Mouse (Mus musculus) embryo, embryonic 9.5 days (tissue): ENCODE results near the gene Mok.

Experiments
- DNase-seq: peaks from one replicate; pipeline ENCODE4 v3.0.0-alpha.2; 2017; ENCODE audit errors: extremely low spot score

Gene Mok

DNA sequence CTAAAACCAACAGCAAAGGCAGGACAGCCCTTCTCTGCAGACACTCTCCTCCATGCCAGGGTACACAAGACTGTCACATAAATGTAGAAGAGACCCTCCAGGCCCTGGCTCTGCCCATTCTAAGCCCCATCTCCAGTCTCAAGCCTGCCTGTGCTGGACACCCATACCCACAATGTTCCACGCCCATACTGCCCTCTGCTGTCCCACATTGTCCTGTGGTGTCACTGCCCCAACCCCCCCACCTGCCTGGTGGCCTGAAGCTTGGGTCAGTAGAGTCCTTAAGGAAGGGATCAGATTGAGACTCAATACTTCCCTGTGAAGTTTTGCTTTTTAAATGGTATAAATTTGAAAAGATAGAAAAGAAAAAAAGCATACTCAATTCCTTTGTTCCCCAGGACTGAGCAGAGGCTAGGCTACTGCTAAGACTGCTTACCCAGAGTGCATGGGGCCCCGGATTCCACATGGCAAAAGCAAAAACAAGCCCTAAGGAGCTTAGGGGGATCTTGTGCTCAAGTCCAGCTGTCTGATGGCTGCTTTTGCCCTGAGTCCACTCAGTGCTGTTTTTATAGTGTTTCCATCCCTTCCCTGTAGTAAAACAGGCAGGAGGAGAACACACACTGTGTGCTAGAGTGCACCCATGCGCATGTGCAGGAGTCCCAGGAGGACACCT is 34.3 kb downstream of the Mok start:
- no peak for DNase-seq

DNA sequence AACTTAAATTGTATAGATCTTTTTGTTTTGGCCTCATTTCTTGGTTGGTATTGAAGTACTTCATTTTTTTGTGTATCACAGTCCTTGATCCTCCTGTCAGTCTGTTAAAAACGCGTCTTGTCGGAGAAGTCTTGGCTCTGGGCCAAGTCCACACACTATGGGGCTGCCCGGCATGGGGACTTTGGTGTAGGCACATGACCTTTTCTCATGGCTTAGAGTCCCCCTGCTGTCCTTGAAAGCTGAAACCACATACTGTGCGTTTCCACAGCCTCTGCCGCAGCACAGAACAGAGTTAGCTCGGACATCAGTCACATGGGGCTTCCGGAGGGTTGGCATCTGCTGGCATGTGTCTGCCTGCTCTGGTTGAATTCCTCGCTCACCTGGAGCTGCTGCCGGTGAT is 36.5 kb downstream of the Mok start:
- DNase-seq, result no peak

DNA sequence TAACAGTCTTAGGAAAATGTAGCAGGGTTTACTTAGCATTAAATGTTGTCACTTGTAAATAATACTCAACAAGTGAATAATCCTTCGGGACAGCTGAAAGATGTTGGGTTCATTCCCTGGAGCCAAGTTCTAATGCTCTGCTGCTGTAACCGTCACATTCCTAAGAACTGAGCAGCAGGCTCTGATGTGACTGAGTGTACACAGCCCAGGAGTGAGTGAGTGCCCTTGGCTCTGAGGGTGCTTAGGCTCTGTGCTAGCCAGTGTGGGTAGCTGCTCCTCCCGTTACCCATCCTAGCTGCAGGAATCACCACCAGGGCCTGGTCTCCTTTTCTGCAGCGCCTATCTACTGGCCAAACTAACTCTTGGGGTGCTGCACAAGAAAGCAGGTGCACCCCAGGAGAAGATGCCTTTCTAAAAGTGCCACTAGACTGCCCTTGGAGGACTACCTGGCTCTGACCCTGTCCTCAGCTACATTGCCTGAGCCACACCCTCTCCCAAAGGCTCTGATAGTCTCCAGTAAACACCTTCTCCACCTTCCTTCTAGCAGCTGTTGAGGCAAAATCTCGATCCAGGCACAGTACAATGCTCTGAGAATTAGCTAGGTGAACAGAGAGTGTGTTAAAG is 38.0 kb downstream of the Mok start:
- no peak for DNase-seq

DNA sequence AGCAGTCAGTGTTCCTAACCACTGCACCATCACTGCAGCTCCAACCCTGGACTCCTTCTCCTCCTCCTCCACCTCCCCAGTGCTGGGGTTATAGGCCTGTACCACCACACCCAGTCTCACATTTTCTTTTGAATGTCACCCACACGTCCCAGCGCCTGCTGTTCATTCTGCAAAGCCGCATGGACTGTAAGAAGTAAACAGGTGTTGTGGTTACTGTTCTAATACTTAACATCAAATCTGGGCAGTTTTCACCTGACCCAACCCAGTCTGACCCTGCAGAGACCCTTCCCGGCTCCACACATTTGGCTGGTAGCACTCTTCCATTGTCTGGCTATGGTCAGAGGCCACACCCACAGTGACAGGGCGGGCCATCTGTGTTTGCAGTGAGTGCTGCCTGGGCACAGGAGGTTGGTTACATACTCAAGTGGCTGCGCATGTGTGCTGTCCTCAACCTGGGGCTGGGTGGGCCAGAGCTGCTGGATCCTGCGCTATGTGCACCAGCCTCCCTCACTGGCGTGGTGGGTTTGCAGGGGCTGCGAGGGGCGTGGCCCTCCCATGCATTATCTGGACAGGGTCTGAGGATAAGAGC is 38.8 kb downstream of the Mok start:
- DNase-seq, result no peak

DNA sequence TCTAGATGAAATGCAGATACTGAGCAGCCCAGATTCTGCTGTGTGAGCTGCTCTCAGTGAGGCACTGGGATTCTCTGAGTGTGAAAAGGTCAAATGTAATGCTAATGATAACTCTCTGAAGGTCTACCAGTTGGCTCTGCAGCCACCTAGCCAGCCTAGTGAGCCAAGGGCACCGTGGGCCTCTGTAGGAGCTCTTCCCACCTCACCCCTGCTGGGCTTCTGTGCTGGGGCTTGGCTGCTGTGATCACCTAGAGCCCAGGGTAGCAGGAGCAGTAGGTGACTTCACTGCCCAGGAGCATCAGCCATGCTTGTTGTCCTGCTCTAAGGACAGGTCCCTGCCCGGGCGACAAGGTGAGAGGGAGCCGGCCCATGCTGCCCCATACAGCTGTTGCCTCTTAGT is 41.5 kb downstream of the Mok start:
- no peak for DNase-seq

DNA sequence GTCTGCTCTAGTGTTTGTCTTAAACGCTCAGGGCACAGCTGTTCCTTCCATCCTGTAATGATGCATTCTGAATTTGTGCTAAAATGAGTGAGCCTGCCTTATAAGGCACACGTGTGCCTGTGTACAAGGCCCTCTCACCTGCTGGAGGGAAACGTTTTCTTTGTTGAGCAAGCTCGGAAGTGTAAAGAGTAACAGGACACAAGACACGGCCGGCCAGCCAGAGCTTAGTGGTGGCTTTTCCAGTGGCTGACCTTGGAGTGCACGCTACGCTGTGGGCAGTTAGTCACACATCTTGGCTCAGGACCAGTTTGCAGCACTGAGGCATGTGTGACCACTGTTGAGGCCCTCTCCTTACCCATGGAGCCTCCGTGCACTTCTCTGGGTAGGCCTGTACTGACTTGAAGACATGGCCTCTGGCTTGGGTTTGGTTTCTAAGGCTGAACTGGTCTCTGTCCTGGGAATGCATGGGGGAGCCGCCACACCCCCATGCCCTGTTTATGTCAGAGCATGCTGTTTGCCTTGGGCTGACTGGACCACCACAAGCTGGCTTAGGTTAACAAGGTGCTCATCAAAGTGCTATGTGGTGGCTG is 42.8 kb downstream of the Mok start:
- DNase-seq, result no peak

DNA sequence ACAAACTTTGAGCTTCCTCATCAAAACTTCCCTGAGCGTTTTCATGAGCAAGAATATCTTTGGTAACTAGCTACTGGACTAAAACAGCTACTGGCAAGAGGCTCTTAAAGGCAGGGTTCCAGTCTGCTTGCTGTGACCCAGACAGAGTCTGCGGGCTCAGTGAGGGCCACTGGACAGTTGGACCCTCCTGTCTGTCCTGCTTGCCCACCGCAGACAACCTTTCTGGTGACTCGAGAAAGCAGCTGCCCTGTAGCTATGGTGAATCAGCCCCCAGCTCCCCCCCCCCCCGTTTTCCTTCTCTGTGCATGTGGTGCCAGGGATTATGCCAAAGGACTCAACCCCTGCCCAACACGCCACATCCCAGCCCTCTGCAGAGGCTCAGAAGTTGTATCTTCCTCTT is 43.5 kb downstream of the Mok start:
- no peak for DNase-seq

DNA sequence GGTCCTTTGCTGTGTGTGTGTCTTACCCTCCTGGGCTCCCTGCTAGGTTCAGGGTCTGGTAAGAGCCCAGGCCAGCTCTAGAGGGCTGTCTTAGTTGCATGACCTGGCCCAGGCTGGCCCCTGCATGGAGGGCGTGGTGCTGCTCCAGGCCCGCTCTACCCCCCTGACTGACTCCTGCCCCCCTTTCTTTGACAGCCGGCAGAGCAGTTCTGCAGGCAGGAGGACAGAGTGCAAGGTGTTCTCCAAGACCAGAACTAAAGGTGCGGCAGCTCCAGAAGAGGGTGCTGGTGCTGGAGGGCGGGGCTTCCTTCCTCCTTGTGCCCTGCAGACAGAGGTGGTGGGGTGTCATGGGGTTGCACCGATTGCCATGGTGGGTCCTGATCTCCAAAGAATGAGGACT is 44.0 kb downstream of the Mok start:
- DNase-seq, result no peak

DNA sequence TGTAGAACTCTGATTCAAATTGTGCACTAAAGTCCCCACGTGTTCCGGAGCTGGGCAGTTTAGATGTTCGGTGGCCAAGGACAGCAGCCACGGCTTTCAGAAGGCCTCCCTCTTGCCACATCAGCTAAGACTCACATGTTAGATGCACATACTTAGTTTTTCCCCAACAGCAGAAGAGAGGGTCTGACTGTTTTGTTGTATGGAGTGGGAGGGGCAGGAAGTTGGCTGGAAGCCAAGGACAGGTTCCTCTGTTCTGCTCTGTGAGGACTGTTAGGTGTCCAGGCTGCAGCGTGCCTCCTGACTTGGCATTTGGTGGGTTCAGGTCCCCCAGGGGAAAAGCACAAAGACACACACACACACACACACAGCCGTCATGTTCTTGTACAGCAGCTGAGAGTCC is 45.7 kb downstream of the Mok start:
- no peak for DNase-seq

DNA sequence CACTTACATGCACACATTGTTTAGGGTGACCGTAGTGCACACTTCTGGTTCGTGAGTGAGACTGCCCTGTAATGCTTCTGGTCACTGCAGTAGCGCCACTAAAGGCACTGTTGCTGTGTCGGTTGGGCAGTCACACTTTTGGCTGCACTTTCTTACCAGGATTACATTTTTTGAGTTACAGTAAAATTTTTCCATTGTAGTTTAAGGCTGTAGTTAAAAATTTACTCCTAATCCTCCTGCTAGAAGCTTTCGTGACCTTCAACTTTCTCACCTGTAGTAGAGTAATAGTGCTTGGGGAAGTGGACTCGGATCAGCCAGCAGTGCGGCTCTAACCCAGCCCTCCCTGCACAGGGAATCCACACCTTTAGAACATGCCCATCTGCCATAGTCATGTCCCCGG is 49.7 kb downstream of the Mok start:
- DNase-seq, result no peak

DNA sequence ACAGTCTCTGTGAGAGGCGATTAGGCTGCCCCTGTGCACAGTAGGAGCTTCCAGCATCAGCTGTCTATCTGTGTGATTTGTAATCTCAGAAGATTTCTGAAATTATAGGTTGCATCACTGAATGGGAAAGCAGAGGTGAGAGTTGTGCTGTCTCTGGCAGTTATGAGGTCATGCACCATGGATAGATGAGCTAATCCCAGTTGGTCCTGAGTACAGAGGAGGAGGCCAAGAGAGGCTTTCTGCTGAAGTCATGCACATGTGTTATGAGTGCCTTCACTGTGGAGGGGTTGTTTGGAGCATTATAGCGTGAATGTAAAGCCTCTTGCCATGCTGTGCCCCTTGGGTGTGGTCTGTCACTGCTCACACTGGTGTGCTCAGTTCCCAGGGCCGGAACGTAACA is 50.2 kb downstream of the Mok start:
- no peak for DNase-seq

DNA sequence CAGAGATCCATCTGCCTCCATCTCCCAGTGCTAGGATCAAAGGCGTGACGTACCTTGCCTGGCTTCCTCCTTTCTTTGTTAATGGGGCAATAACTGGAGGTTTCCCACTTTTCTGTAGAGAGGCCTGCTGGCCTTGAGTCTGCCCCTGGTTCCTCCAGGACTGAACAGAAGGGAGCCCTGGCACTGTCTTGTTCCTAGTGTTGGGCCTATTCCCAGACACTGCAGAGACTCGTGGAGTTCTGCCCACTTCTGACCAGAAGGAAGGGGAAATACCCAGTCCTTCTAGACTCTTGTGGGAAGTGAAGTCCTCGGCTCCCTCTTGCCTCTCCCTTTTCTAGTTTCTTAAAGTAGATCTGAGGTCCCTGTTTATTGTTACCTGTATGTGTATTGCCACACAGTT is 54.5 kb downstream of the Mok start:
- DNase-seq, result no peak

DNA sequence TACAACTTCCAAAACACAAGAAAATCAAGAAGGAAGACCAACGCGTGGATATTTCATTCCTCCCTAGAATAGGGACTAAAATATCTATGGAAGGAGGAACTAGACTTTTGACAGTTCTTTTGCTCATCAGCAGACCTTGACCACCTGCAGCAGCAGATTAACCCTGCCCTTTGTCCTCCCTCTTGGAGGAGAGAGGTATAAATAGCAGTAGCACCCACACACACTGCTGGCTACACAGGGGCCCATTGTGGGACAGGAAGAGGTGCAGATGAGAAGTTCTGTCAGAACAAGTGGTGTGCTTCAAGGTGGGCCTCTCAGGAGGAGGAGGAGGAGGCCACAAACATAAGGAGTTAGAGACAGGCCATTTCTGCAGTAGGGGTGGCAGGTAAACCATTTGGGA is 56.5 kb downstream of the Mok start:
- DNase-seq, result no peak

DNA sequence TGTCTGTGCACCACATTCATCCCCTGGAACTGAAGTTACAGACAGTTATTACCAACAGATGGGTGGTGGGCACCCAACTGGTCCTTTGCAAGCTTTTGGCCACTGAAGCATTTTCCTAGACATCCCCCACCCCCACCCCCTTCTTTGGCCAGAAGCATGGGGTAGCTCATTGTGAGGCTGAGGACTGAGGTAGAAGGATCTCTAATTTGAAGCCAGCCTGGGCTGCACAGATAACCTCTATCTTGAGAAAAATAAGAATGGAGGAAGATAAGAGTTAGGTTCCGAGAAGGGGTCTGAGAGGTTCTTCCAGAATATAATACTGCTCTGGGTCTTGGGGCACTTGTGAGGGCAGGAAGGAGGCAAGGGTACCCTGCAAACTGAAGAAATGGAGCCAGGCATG is 58.5 kb downstream of the Mok start:
- no peak for DNase-seq

DNA sequence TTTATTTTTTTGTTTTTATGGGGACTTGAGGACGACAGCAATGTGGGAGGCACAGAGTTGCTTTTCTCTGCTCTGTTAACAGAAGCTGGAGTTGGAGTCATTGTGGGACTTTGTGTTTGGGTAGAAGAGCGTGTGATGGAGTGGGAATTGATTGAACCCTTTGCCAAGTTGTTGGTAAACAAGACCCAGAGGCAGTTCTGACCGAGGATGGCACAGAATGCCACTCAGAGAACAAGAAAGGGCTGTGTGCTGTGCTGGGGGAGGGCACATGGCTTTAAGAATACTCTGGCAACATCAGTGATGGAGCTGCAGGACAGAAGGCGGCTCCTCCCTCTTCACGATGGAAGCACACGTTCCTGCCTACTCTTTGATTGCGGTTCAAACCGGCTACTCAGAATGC is 59.6 kb downstream of the Mok start:
- no peak for DNase-seq

DNA sequence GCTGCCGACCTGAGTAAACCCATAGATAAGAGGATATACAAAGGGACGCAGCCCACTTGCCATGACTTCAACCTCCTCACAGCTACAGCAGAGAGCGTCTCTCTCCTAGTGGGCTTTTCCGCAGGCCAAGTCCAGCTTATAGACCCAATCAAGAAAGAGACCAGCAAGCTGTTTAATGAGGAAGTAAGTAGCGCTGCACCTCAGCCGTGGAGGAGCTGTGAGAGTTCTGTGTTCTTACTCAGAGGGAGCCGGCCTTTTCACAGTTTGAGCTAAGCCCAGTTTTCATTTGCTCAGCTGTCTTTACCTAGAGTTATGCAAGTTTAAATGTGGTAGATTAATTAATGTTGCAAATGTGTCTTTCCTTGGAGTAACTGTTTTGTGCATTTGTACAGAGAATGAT is 61.4 kb downstream of the Mok start:
- no peak for DNase-seq

DNA sequence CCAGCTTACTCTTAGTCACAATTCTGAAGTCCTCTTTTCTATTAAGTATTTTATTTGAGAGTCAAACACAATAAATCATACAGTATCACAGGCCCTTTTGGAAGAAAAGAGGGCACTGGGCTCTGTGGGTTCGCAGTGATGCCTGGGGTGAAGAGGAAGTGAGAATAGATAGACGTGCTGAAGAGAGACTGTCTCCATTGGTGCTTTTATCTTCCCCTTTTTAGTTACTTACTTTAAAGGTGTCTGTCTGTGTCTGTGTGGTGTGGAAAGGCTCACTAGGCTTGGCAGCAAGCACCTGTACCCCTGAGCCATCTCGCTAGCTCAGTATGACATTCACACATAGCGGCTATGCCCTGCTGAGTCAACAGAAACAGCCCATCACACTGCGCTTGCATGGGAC is 62.9 kb downstream of the Mok start:
- DNase-seq, result no peak

DNA sequence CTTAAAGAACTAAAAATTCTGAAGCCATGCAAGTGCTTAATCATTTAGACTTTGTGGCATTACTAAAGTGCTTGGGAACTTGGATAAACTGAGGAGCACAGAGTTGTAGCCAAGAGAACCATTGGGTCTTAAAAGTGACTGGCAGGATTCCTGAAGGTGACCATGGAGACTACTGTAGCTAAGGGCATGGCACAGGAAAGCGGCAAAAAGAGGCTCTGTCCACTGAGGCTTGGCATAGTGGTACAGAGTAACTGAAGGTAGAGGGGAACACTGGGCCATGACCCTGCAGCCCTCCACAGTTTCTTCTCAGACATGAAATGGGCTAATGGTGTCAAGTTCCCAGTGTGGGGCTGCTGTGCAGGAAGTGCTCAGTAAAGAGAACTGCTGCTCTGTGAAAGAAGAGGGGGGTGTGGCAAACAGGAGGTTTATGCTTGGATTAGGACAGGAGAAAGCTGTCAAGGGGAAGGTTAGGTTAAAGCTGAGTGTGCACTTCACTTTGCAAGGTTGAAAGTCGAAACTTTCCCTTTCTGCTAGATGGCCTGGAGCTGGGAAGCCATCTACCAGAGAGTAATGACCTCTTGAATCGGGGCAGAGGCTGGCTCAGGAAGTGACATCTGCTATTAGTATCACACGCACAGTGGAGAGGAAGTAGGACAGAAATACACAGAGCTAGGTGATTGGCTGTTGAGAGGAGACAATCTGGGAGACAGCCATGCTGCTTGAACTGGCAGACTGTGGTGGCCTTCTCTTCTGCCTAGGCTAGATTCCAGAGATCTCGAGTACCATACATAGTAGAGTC is 64.9 kb downstream of the Mok start:
- no peak for DNase-seq

DNA sequence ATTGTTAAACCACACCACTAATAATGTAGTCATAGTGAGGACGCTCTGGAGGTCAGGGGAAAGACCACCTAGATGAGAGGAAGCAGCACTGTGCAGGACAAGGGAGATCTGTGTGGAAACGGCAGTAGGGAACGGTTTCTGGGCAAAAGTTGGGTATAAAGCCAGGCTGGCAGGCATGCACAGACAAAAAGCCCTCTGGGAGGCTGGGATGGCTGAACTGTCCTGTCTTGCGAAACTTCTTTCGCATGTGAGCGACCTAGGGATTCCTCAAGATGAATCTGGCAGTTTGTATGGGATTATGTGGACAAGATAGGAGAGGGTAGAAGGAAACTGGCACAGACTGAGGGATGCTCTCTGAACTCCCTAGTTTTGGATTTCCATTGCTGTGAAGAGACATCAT is 68.8 kb downstream of the Mok start:
- no peak for DNase-seq

DNA sequence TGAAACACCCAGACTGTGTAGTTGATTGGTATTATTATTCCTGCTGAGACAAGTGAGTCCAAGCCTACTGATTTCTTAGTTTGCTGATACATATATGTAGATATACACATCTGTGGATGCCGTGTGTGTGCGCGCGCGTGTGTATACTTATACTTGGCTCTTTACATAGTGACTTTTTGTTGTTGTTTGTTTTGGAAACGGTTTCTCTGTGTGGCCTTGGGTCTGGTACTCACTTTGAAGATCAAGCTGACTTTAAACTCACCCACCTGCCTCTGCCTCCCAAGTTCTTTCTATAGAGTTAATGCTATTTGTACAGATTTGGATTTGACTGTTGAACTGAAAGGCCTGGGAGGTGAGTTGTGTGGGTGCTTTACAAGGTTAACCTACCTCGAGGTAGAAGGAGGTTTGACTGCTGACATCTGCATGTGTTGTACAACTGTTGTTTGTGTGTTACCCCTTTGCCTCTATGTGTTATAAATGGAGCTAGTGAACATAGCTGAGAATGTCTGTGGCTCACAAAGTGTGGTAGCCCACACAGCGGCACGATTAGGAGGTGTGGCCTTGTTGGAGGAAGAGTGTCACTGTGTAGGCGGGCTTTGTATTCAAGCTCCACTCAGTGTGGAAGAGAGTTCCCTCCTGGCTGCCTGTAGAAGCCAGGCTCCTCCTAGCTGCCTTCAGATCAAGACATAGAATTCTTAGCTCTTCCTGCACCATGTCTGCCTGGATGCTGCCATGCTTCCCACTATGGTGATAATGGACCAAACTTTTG is 70.1 kb downstream of the Mok start:
- no peak for DNase-seq

DNA sequence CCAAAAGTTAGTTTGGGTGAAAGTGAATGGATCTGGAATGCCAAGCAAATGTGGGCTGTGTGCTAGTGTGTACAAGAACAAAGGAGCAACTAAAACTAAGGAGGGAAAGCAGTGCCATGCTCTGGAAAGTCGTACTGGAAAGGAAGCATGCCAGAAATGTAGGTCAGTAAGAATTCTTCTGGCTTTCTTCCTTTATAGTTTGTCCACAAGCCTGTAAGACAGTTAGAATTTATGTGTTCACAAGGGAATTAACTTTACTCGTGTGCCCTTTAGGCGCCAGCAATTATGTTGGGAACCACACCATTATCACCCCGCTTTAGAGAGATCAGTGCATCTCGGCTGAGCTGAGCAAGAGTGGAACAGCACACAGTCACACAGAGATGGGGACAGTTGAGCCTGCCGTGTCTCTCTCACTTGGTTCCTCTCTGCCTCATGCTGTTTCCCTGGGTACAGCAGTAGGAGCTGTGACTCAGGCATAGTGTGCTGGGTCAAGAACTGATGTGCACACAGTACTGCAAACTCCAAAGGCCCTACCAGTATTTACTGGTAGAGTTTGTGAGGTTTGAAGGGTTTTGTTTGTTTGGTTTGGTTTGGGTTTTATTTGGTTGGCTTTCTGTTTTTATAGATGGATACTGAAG is 71.0 kb downstream of the Mok start:
- DNase-seq, result no peak
